In genomic region chr5:119840404-119840803, GRCm38 (mm10) we compare ENCODE assay signal across 16 mouse cellular contexts. TPM values are rescaled to one million over a fixed set of nuclear protein-coding genes. Genes with fewer than 3 reads are reported as not detected.
DNase-seq lines count a peak whose midpoint lies in the region; ATAC-seq and TF ChIP-seq lines count a peak whose summit lies in the region.
"Had no signal": no experiment of that assay in that cellular context is flagged by ENCODE, and none has a peak within 500 bp of the region (broad histone marks: within the 10 kb centered on the region; RNA-seq: fewer than 3 reads in every experiment).

No protein-coding gene starts in this region.

- no peak for DNase-seq in heart, adult 11 months
- no peak for DNase-seq in lung, postnatal 0 days (ENCODE audit: low spot score)
- no peak for DNase-seq in lung, postnatal 25 days (ENCODE audit: low spot score)
- DNase-seq in embryonic facial prominence, embryonic 10.5 days (ENCODE audit: low spot score) = peak; percentile 74
- peak; percentile 67 for DNase-seq in mesoderm, embryonic 11.5 days (ENCODE audit: low read depth, low spot score)
- no peak for DNase-seq in urinary bladder, postnatal 25 days (ENCODE audit: low spot score)
- no peak for DNase-seq in layer of hippocampus, postnatal 10 days (ENCODE audit: low spot score in 2 of 2)
- DNase-seq: adrenal gland, postnatal 14 days; cerebellum, adult 11 months; kidney, postnatal 25 days had no signal

- peak overlapping the region; percentile 73 for H3K4me2 ChIP-seq in heart, embryonic 15.5 days
- H3K4me2 ChIP-seq in lung, postnatal 0 days (replicated peaks; ENCODE audit: low read depth, low read length) = peak overlapping the region; percentile 67
- H3K4me2 ChIP-seq: embryonic facial prominence, embryonic 12.5 days had no signal

- no peaks in the 10 kb centered on the region for H3K9me3 ChIP-seq in heart, embryonic 15.5 days (replicated peaks)
- H3K9me3 ChIP-seq in lung, postnatal 0 days (ENCODE audit: low read length) = no peaks in the 10 kb centered on the region
- no peaks in the 10 kb centered on the region for H3K9me3 ChIP-seq in embryonic facial prominence, embryonic 10.5 days
- H3K9me3 ChIP-seq: embryonic facial prominence, embryonic 12.5 days had no signal

- no peaks in the 10 kb centered on the region for H3K36me3 ChIP-seq in heart, embryonic 15.5 days
- H3K36me3 ChIP-seq in lung, postnatal 0 days (ENCODE audit: insufficient read depth, low read length) = no peaks in the 10 kb centered on the region
- H3K36me3 ChIP-seq in embryonic facial prominence, embryonic 10.5 days (replicated peaks) = no peaks in the 10 kb centered on the region
- H3K36me3 ChIP-seq: embryonic facial prominence, embryonic 12.5 days had no signal

- peak overlapping the region; percentile 60 for H3K4me3 ChIP-seq in heart, embryonic 15.5 days
- H3K4me3 ChIP-seq in lung, postnatal 0 days (ENCODE audit: low read depth, low read length) = peak overlapping the region; percentile 58; the same call in 1 of the 2 replicates
- H3K4me3 ChIP-seq in embryonic facial prominence, embryonic 10.5 days = no peak overlapping the region

- no peak for TF ChIP-seq CTCF in lung, postnatal 0 days (IDR thresholded peaks at IDR 0.05)

- WGBS in heart, embryonic 15.5 days = 12% methylated on average over 7 of the region's 7 CpGs
- 2% methylated on average over 7 of the region's 7 CpGs for WGBS in lung, postnatal 0 days
- 0% methylated on average over 7 of the region's 7 CpGs for WGBS in embryonic facial prominence, embryonic 10.5 days

- H3K27ac ChIP-seq in heart, embryonic 15.5 days = peak overlapping the region; percentile 72
- peak overlapping the region; percentile 78 for H3K27ac ChIP-seq in lung, postnatal 0 days (ENCODE audit: low read length)
- H3K27ac ChIP-seq in embryonic facial prominence, embryonic 10.5 days (replicated peaks) = no peak overlapping the region
- H3K27ac ChIP-seq: embryonic facial prominence, embryonic 12.5 days had no signal

- TF ChIP-seq EP300 in lung, postnatal 0 days (IDR thresholded peaks at IDR 0.05) = no peak

- peak overlapping the region; percentile 65 for H3K9ac ChIP-seq in heart, embryonic 15.5 days
- H3K9ac ChIP-seq in lung, postnatal 0 days (replicated peaks; ENCODE audit: low read depth) = peak overlapping the region; percentile 80
- H3K9ac ChIP-seq: embryonic facial prominence, embryonic 12.5 days had no signal

- peaks cover 46% of the 10 kb centered on the region for H3K4me1 ChIP-seq in heart, embryonic 15.5 days (replicated peaks)
- 0 out of 2 replicates have a peak, but pooled peaks cover 3% of the 10 kb centered on the region for H3K4me1 ChIP-seq in lung, postnatal 0 days (ENCODE audit: insufficient read depth, low read depth, low read length)
- peaks cover 16% of the 10 kb centered on the region for H3K4me1 ChIP-seq in embryonic facial prominence, embryonic 10.5 days

- peaks cover 22% of the 10 kb centered on the region for H3K27me3 ChIP-seq in heart, embryonic 15.5 days
- H3K27me3 ChIP-seq in lung, postnatal 0 days (replicated peaks; ENCODE audit: insufficient read depth, low read length) = peaks cover 24% of the 10 kb centered on the region
- peaks cover 100% of the 10 kb centered on the region for H3K27me3 ChIP-seq in embryonic facial prominence, embryonic 10.5 days (replicated peaks; ENCODE audit: low read depth, poor library complexity, severe bottlenecking)

- ATAC-seq in heart, embryonic 15.5 days (replicated peaks; ENCODE audit: insufficient number of reproducible peaks, insufficient read depth, low FRiP score, low read depth) = no peak
- ATAC-seq in lung, postnatal 0 days = no peak
- ATAC-seq: Patski had no signal

RNA-seq across cellular contexts. Expression of gene Tbx5, which starts 7.9 kb away (rescaled TPM):
- polyA plus RNA-seq in heart, embryonic 15.5 days (2015; fragmentation: Nextera tagmentation; extraction: Ambion mirVana) = 30.1 and 33.8 TPM in 2 replicates
- 25.3 and 26.7 TPM in 2 replicates for polyA plus RNA-seq in lung, postnatal 0 days (2015; fragmentation: Nextera tagmentation; extraction: Ambion mirVana)
- polyA plus RNA-seq in embryonic facial prominence, embryonic 10.5 days (2016; fragmentation: Nextera tagmentation; extraction: Ambion mirVana) = 0.45 and 0.98 TPM in 2 replicates
- total RNA-seq in layer of hippocampus, postnatal 10 days (2021) = not detected
- total RNA-seq: left cerebral cortex, adult 8-10 months had no signal
- polyA plus RNA-seq: liver, embryonic 16.5 days; Patski; small intestine, adult 2 months had no signal

Comparison
In these comparisons a context has a peak if more than half of its experiments do, and no peak if none do; other contexts are left out.
1. DNase-seq: peak in embryonic facial prominence, embryonic 10.5 days (single experiment) and mesoderm, embryonic 11.5 days (single experiment); none in heart, adult 11 months (single experiment), lung, postnatal 0 days (single experiment), lung, postnatal 25 days (single experiment), urinary bladder, postnatal 25 days (single experiment) and layer of hippocampus, postnatal 10 days (0 of 2).
2. RNA of gene Tbx5, which starts 7.9 kb away (polyA plus RNA-seq): 30.1 to 33.8 TPM in heart, embryonic 15.5 days and 25.3 to 26.7 TPM in lung, postnatal 0 days; 0.45 to 0.98 TPM in embryonic facial prominence, embryonic 10.5 days; every median in the first group is over 10 times any median in the second.